ENCODE assay signal across 11 mouse cellular contexts in genomic region chr9:113157474-113158076, GRCm38 (mm10).
DNase-seq lines count a peak whose midpoint lies in the region; ATAC-seq and TF ChIP-seq lines count a peak whose summit lies in the region.
"Had no signal": no experiment of that assay in that cellular context is flagged by ENCODE, and none has a peak within 500 bp of the region (broad histone marks: within the 10 kb centered on the region; RNA-seq: fewer than 3 reads in every experiment).

No protein-coding gene starts in this region.

- no peaks in the 10 kb centered on the region for H3K9me3 ChIP-seq in forebrain, postnatal 0 days (ENCODE audit: low read length)
- no peaks in the 10 kb centered on the region for H3K9me3 ChIP-seq in midbrain, postnatal 0 days (ENCODE audit: low read length)

- no peak; the same call in 1 of the 2 replicates for ATAC-seq in forebrain, postnatal 0 days
- ATAC-seq in midbrain, postnatal 0 days (ENCODE audit: low FRiP score), result no peak

- TF ChIP-seq CTCF in forebrain, postnatal 0 days (IDR thresholded peaks at IDR 0.05; ENCODE audit: low read depth), result no peak
- no peak for TF ChIP-seq CTCF in midbrain, postnatal 0 days (IDR thresholded peaks at IDR 0.05)

- no peak overlapping the region for H3K9ac ChIP-seq in forebrain, postnatal 0 days
- H3K9ac ChIP-seq in midbrain, postnatal 0 days (replicated peaks; ENCODE audit: low read length, poor library complexity, severe bottlenecking), result no peak overlapping the region
- H3K9ac ChIP-seq: lung, embryonic 14.5 days had no signal

- H3K36me3 ChIP-seq in forebrain, postnatal 0 days (ENCODE audit: insufficient read depth), result no peaks in the 10 kb centered on the region
- H3K36me3 ChIP-seq in midbrain, postnatal 0 days (ENCODE audit: insufficient read depth, low read length), result no peaks in the 10 kb centered on the region

- no peaks in the 10 kb centered on the region for H3K27me3 ChIP-seq in forebrain, postnatal 0 days (ENCODE audit: insufficient read depth, low read length)
- H3K27me3 ChIP-seq in midbrain, postnatal 0 days (ENCODE audit: insufficient read depth, low read length), result no peaks in the 10 kb centered on the region

- no peak overlapping the region for H3K4me3 ChIP-seq in forebrain, postnatal 0 days (ENCODE audit: low read depth, low read length)
- H3K4me3 ChIP-seq in midbrain, postnatal 0 days (ENCODE audit: low read depth, low read length), result no peak overlapping the region

- H3K27ac ChIP-seq in forebrain, postnatal 0 days (ENCODE audit: low read depth, low read length), result peak overlapping the region; percentile 76
- peak overlapping the region; percentile 19; the same call in 1 of the 2 replicates for H3K27ac ChIP-seq in midbrain, postnatal 0 days (ENCODE audit: low read depth, low read length)

- H3K4me2 ChIP-seq in forebrain, postnatal 0 days (ENCODE audit: low read depth), result no peak overlapping the region
- no peak overlapping the region for H3K4me2 ChIP-seq in midbrain, postnatal 0 days (ENCODE audit: low read depth, low read length, poor library complexity, severe bottlenecking)
- H3K4me2 ChIP-seq: lung, embryonic 14.5 days had no signal

- peak; percentile 42 for DNase-seq in embryo, embryonic 11 days
- DNase-seq in embryo, embryonic 9.5 days (ENCODE audit: extremely low spot score), result no peak
- peak; percentile 25 to 26 for DNase-seq in layer of hippocampus, adult 8-10 months (ENCODE audit: low spot score in 2 of 2)
- no peak for DNase-seq in layer of hippocampus, postnatal 10 days (ENCODE audit: low spot score in 2 of 2)
- DNase-seq in forebrain, postnatal 0 days, result peak; percentile 51
- DNase-seq in midbrain, postnatal 0 days (ENCODE audit: low spot score), result no peak
- DNase-seq in neural tube, embryonic 10.5 days (ENCODE audit: extremely low spot score, low spot score), result no peak
- DNase-seq in kidney, postnatal 14 days, result no peak
- DNase-seq: adrenal gland, adult 2 months; heart, postnatal 10 days; lung, embryonic 14.5 days had no signal

- 59% methylated on average over 17 of the region's 17 CpGs for WGBS in forebrain, postnatal 0 days
- 65% methylated on average over 17 of the region's 17 CpGs for WGBS in midbrain, postnatal 0 days

- no peaks in the 10 kb centered on the region for H3K4me1 ChIP-seq in forebrain, postnatal 0 days (ENCODE audit: insufficient read depth)
- H3K4me1 ChIP-seq in midbrain, postnatal 0 days (ENCODE audit: insufficient read depth, low read length), result no peaks in the 10 kb centered on the region

Comparison
In these comparisons a context has a peak if more than half of its experiments do, and no peak if none do; other contexts are left out.
1. DNase-seq: peak in embryo, embryonic 11 days (single experiment), layer of hippocampus, adult 8-10 months (2 of 2) and forebrain, postnatal 0 days (single experiment); none in embryo, embryonic 9.5 days (single experiment), layer of hippocampus, postnatal 10 days (0 of 2), midbrain, postnatal 0 days (single experiment), neural tube, embryonic 10.5 days (single experiment) and kidney, postnatal 14 days (single experiment).